Mouse (Mus musculus): ENCODE data around the gene Ccser2.

- TF ChIP-seq POLR2A (IDR thresholded peaks at IDR 0.05; ENCODE audit: borderline replicate concordance, extremely low read depth, insufficient read depth, insufficient read length, poor library complexity, severe bottlenecking) (no peak), CTCF (IDR thresholded peaks at IDR 0.05; ENCODE audit: borderline replicate concordance, extremely low read depth, insufficient read depth, insufficient read length) (no peak)
Observed at GRCm38 (mm10) chr14:36890130-36890529, 78.4 kb downstream of the Ccser2 start.

All from brain, embryonic 14.5 days (tissue).